Mouse (Mus musculus) adrenal gland, adult 18-20 months (tissue): ENCODE results near the gene Dtx3. TPM values are rescaled to one million over a fixed set of nuclear protein-coding genes. Genes with fewer than 3 reads are reported as not detected.

Experiments
- DNase-seq, 2 experiments: peaks; one replicate each; pipeline ENCODE4 v3.0.0; 2021 to 2022; ENCODE audit warnings: low spot score in 2 of 2
- total RNA-seq, 2 experiments: library from RNA; stranded (reverse); gene quantifications; 1 replicate in 1 of 2; 2 replicates in 1 of 2; pipeline ENCODE4 v1.2.3; 2021

The Dtx3 gene
- total RNA-seq, 2 experiments from 2014 or later, result 63.0 to 67.6 TPM

GRCm38 (mm10) chr10:127188079-127188453 is 7.5 kb downstream of the Dtx3 start:
- no peak for DNase-seq

- DNase-seq, result no peak
Observed at GRCm38 (mm10) chr10:127187371-127188078, 8.0 kb downstream of the Dtx3 start.

GRCm38 (mm10) chr10:127186451-127186850 is 9.1 kb downstream of the Dtx3 start:
- DNase-seq, result no peak

GRCm38 (mm10) chr10:127185506-127185905 is 10.0 kb downstream of the Dtx3 start:
- DNase-seq, result no peak

GRCm38 (mm10) chr10:127185101-127185500 is 10.4 kb downstream of the Dtx3 start:
- no peak for DNase-seq

GRCm38 (mm10) chr10:127183759-127184158 is 11.8 kb downstream of the Dtx3 start:
- DNase-seq, result no peak

- no peak for DNase-seq
Observed at GRCm38 (mm10) chr10:127182624-127183023, 12.9 kb downstream of the Dtx3 start.

GRCm38 (mm10) chr10:127181566-127181965 is 14.0 kb downstream of the Dtx3 start:
- DNase-seq, result no peak

GRCm38 (mm10) chr10:127180695-127181047 is 14.9 kb downstream of the Dtx3 start:
- no peak for DNase-seq

GRCm38 (mm10) chr10:127179871-127180694 is 15.4 kb downstream of the Dtx3 start, which contains the start of gene Slc26a10:
TSS of gene Slc26a10 (minus strand) at chr10:127180645.
- no peak for DNase-seq

GRCm38 (mm10) chr10:127178286-127179027 is 17.1 kb downstream of the Dtx3 start:
- DNase-seq, result no peak

- peak; percentile 65 to 74 for DNase-seq
Observed at GRCm38 (mm10) chr10:127177719-127178118, 17.8 kb downstream of the Dtx3 start.

GRCm38 (mm10) chr10:127177235-127177634 is 18.3 kb downstream of the Dtx3 start:
- DNase-seq, result no peak

- DNase-seq, result no peak
Observed at GRCm38 (mm10) chr10:127176756-127177155, 18.8 kb downstream of the Dtx3 start.

- no peak for DNase-seq
Observed at GRCm38 (mm10) chr10:127176228-127176627, 19.3 kb downstream of the Dtx3 start.

- DNase-seq, result no peak
Observed at GRCm38 (mm10) chr10:127174170-127174569, 21.4 kb downstream of the Dtx3 start.

GRCm38 (mm10) chr10:127173148-127174065 is 22.1 kb downstream of the Dtx3 start:
- DNase-seq, result no peak

GRCm38 (mm10) chr10:127171631-127172200 is 23.8 kb downstream of the Dtx3 start:
- DNase-seq, result no peak

- peak; percentile 79 to 82 for DNase-seq
Observed at GRCm38 (mm10) chr10:127170837-127171272, 24.7 kb downstream of the Dtx3 start.

GRCm38 (mm10) chr10:127170002-127170401 is 25.5 kb downstream of the Dtx3 start:
- DNase-seq, result no peak
